Mouse (Mus musculus) lung, postnatal 0 days (tissue): ENCODE measurements at regions not wholly inside any gene's neighbourhood (a gene's known extent, or its start where the extent isn't known, plus 50 kb on each side); places are given as distances from the start of the nearest gene placed in this dataset.

Source experiments
- ATAC-seq: fragments of 200-750 bp; cut with Nextera tagmentation; 2 replicates; pipeline ENCODE4 v1.8.0; 2017; ENCODE audit warnings: moderate library complexity
- DNase-seq: peaks from one replicate; pipeline ENCODE4 v3.0.0-alpha.2; 2016; ENCODE audit warnings: low spot score
- H3K27ac ChIP-seq: fragments of 300-500 bp; sonication (generic); 2 replicates; pipeline ENCODE4 v1.5.1; 2014; ENCODE audit warnings: antibody characterized with exemption, mild to moderate bottlenecking, low read length, mixed read lengths
- H3K27me3 ChIP-seq: fragments of 300-500 bp; sonication (generic); replicated peaks from 2 replicates; pipeline ENCODE4 v1.6.1; 2014; ENCODE audit warnings: low read length, mixed read lengths; ENCODE audit not compliant: insufficient read depth
- H3K36me3 ChIP-seq: fragments of 300-500 bp; sonication (generic); 2 replicates; pipeline ENCODE4 v1.6.1; 2014; ENCODE audit warnings: low read length, mixed read lengths; ENCODE audit not compliant: insufficient read depth
- H3K4me1 ChIP-seq: fragments of 300-500 bp; sonication (generic); 2 replicates; pipeline ENCODE4 v1.6.1; 2014; ENCODE audit warnings: antibody characterized with exemption, low read depth, low read length, mixed read lengths; ENCODE audit not compliant: insufficient read depth
- H3K4me2 ChIP-seq: fragments of 300-500 bp; sonication (generic); replicated peaks from 2 replicates; pipeline ENCODE4 v1.6.1; 2014; ENCODE audit warnings: low read depth, mild to moderate bottlenecking, low read length, moderate library complexity, mixed read lengths
- H3K4me3 ChIP-seq: fragments of 300-500 bp; sonication (generic); 2 replicates; pipeline ENCODE4 v1.5.1; 2014; ENCODE audit warnings: low read depth, low read length
- H3K9ac ChIP-seq: fragments of 300-500 bp; sonication (generic); replicated peaks from 2 replicates; pipeline ENCODE4 v1.6.1; 2014; ENCODE audit warnings: low read depth, mild to moderate bottlenecking
- H3K9me3 ChIP-seq: fragments of 300-500 bp; sonication (generic); 2 replicates; pipeline ENCODE4 v1.6.1; 2016; ENCODE audit warnings: low read length, mixed read lengths
- CTCF ChIP-seq: IDR thresholded peaks from 2 replicates; pipeline ENCODE4 v1.5.1; 2016; ENCODE audit warnings: antibody characterized with exemption, mild to moderate bottlenecking
- EP300 ChIP-seq: IDR thresholded peaks from 2 replicates; pipeline ENCODE4 v1.6.1; 2016; ENCODE audit warnings: antibody characterized with exemption, mild to moderate bottlenecking, control low read depth
- WGBS: fragments of 180-500 bp; shearing (Covaris S2); extraction: QIAGEN DNeasy Blood & Tissue Kit; methylation state at CpG from one replicate; pipeline ENCODE4 v1.1.7; 2014; 5-methylcytosine and 5-hydroxymethylcytosine counted together

DNA sequence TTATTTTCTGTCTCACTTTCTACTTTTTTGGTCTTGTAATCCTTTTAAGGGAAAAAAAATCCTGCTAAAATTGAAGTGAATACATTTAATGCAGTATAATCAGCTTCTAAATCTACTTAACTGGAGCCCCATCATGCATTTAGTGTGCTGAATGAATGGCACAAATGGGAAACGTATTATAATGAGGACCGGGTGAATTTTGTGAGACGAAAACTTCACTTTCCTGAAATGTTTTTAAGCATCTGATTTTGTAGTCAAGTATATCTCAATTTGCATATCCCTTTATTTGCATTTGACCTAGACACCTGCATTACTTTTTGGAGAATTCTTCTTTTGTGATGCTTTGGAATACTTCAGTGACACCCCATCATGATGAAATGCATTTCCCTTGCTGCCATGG, 889.1 kb downstream of the Epha4 start:
- no peaks in the 10 kb centered on the region for H3K4me1 ChIP-seq
- H3K4me3 ChIP-seq: no peak overlapping the region
- H3K9me3 ChIP-seq: no peaks in the 10 kb centered on the region
- no peaks in the 10 kb centered on the region for H3K36me3 ChIP-seq
- no peak overlapping the region for H3K9ac ChIP-seq
- no peak for TF ChIP-seq CTCF
- no peak for TF ChIP-seq EP300
- H3K4me2 ChIP-seq: no peak overlapping the region
- H3K27ac ChIP-seq: no peak overlapping the region
- no peak for DNase-seq
- 88% methylated on average over 3 of the region's 3 CpGs for WGBS
- H3K27me3 ChIP-seq: no peaks in the 10 kb centered on the region
- no peak for ATAC-seq

- DNase-seq (no peak), ATAC-seq (no peak)
- H3K4me3 ChIP-seq: no peak overlapping the region
- H3K36me3 ChIP-seq: no peaks in the 10 kb centered on the region
- no peak overlapping the region for H3K9ac ChIP-seq
- no peak for TF ChIP-seq EP300
- H3K4me2 ChIP-seq: no peak overlapping the region
- H3K27me3 ChIP-seq: no peaks in the 10 kb centered on the region
- no peaks in the 10 kb centered on the region for H3K4me1 ChIP-seq
- no peak overlapping the region for H3K27ac ChIP-seq
- no peaks in the 10 kb centered on the region for H3K9me3 ChIP-seq
Measured at GRCm38 (mm10) chr1:76629861-76630260, 885.0 kb downstream of the Epha4 start.

- WGBS: 87% methylated on average over 1 of the region's 1 CpGs
- ATAC-seq: no peak
- no peak for DNase-seq
- no peak for TF ChIP-seq CTCF
- TF ChIP-seq EP300: no peak
- Histone ChIP-seq H3K9ac (no peak overlapping the region), H3K27me3 (no peaks in the 10 kb centered on the region), H3K4me1 (no peaks in the 10 kb centered on the region), H3K4me3 (no peak overlapping the region), H3K4me2 (no peak overlapping the region), H3K27ac (no peak overlapping the region), H3K9me3 (no peaks in the 10 kb centered on the region), H3K36me3 (no peaks in the 10 kb centered on the region)
Measured at GRCm38 (mm10) chr1:76634071-76634470, 880.8 kb downstream of the Epha4 start.

DNA sequence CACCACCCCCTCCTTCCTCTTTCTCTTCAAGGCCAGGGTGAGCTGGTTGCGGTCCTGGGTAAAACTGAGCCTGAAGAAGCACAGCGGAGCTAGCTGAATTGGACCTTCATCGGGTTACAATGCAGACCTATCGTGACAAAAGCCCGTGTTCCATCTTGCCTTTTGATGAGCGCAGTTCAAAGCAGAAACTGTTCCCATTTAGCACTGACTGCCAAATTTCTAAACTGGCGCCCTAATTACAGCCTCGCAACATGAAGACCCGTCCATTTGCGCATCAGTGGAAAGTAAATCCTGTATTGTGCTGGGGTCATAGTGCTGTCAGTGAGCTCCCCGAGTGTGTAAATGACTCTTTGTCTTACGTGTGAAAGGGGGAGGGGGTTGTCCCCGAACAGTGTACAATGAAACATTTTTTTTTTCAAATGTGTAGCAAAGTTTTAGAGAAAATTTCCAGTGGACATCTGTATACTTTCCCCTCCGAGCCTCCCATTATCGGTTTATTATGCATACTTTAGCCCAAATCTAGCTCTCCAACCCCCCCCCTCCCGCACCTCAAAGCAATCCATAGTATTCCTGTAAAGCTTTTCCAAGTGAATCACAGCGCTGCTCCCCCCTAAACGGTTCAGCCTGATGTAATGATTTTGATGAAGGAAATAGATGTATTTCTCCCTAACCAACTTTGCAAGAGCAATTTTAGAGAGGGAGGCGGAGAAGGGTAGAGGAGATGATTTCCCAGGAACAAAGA, 877.4 kb downstream of the Epha4 start:
- Histone ChIP-seq H3K9me3 (no peaks in the 10 kb centered on the region), H3K36me3 (no peaks in the 10 kb centered on the region), H3K9ac (no peak overlapping the region), H3K27me3 (no peaks in the 10 kb centered on the region), H3K4me1 (no peaks in the 10 kb centered on the region), H3K27ac (no peak overlapping the region), H3K4me2 (no peak overlapping the region), H3K4me3 (no peak overlapping the region)
- no peak for TF ChIP-seq CTCF
- TF ChIP-seq EP300: no peak
- ATAC-seq (no peak), DNase-seq (no peak)
- 83% methylated on average over 19 of the region's 19 CpGs for WGBS

DNA sequence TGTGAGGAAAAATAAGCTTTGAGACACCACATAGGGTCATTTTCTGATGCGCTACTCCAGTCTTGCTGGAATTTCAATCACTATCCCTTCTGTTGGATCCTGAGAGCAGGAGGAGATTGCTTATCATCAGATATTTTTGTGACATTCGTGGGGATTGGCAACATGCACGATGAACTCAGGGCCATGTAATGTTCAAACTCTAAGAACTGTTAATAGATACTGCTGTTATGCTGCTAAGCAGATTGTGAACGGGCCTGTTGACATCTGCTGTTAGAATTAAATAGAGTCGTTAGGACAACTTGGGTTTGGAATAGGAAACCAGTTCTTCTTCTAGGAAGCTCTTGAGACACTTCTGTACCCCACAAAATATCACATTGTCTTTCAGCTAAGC, 876.9 kb downstream of the Epha4 start:
- H3K36me3 ChIP-seq: no peaks in the 10 kb centered on the region
- no peaks in the 10 kb centered on the region for H3K27me3 ChIP-seq
- WGBS: 75% methylated on average over 5 of the region's 5 CpGs
- no peak overlapping the region for H3K9ac ChIP-seq
- H3K27ac ChIP-seq: no peak overlapping the region
- ATAC-seq: no peak
- no peak for DNase-seq
- H3K4me1 ChIP-seq: no peaks in the 10 kb centered on the region
- H3K4me3 ChIP-seq: no peak overlapping the region
- H3K4me2 ChIP-seq: no peak overlapping the region
- H3K9me3 ChIP-seq: no peaks in the 10 kb centered on the region
- TF ChIP-seq CTCF: no peak
- no peak for TF ChIP-seq EP300

DNA sequence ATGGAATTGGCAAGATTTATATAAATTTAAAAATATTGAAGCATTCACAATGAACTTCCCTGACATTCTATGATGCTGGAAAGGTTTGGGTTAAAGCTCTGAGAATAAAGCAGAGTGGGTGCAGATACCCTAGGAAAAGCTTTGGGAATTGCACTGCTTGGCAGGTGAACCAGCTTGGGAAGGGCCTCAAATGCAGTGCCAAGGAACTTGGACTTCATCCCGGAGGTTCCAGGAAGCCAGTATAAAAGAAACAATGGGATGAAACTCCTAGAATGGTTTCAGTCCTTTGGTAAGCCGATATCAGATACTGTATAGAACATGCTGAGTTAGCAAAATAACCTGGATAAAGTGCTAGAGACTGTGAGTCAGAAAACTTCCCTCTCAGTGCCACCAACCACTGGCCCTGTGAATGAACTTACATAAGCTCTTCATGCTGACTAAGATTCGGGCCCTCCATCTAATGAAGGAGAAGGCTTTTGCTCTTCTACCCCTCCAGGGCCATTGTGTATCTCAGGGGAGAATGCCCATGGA, 873.6 kb downstream of the Epha4 start:
- Histone ChIP-seq H3K27ac (no peak overlapping the region), H3K27me3 (no peaks in the 10 kb centered on the region), H3K36me3 (no peaks in the 10 kb centered on the region), H3K4me2 (no peak overlapping the region), H3K4me3 (no peak overlapping the region), H3K9me3 (no peaks in the 10 kb centered on the region), H3K9ac (no peak overlapping the region), H3K4me1 (no peaks in the 10 kb centered on the region)
- WGBS: 67% methylated on average over 3 of the region's 3 CpGs
- TF ChIP-seq CTCF (no peak), EP300 (no peak)
- ATAC-seq (no peak), DNase-seq (no peak)
